Mouse (Mus musculus): ENCODE data around the gene Carmil2. TPM values are rescaled to one million over a fixed set of nuclear protein-coding genes. Genes with fewer than 3 reads are reported as not detected.

The Carmil2 gene
- total and polyA plus RNA-seq, 3 experiments = 0.22 to 2.4 (median 0.59) TPM

DNA sequence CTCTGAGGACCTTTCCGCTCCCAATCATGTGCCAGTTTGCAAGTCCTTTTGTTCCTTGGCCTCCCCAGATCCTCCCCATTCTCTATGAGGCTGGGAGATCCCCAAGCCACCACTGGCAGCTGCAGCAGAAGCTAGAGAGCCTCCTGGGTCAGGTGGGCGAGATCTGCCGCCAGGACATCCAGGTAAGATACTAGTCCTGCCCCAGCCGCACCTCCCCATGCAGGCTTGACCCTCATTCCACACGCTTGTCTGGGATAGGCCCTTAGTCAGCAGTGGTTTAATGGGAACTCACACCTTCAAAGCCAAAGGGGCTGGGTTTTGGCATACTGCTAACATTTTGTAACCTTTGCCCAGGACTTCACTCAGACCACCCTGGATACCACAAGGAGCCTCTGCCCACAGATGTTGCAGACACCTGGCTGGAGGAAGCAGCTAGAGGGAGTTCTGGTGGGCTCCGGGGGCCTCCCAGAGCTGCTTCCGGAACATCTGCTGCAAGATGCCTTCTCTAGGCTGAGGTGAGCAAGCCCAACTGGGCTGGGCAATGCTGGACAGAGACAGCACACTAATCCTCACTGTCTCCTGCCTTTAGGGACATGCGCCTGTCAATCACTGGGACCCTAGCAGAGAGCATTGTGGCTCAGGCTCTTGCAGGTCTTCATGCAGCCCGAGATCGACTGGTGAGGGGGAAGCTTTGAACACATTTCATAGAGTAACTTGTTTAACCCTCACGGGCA, 6.5 kb downstream of the Carmil2 start:
- ATAC-seq (ENCODE audit: extremely low read depth, insufficient number of reproducible peaks, low FRiP score, poor library complexity, severe bottlenecking) (no peak), DNase-seq (ENCODE audit: low spot score) (no peak)
- peaks cover 32% of the 10 kb centered on the region for H3K36me3 ChIP-seq (replicated peaks)
- H3K27me3 ChIP-seq (ENCODE audit: insufficient read depth, low read length) = peaks cover 34% of the 10 kb centered on the region
- no peaks in the 10 kb centered on the region for H3K9me3 ChIP-seq (replicated peaks)
- peaks cover 19% of the 10 kb centered on the region for H3K4me1 ChIP-seq (ENCODE audit: insufficient read depth, low read depth, low read length)
- H3K4me3 ChIP-seq (ENCODE audit: low read depth, low read length) = no peak overlapping the region
- TF ChIP-seq CTCF (IDR thresholded peaks at IDR 0.05; ENCODE audit: low read depth, low read length) = no peak
- TF ChIP-seq GATA2 (IDR thresholded peaks at IDR 0.05; ENCODE audit: borderline replicate concordance, low read depth, low read length) = no peak
- no peak for TF ChIP-seq TAL1 (conservative IDR thresholded peaks at IDR 0.05; ENCODE audit: low read depth, low read length)
- TF ChIP-seq GATA1 (IDR thresholded peaks at IDR 0.05; ENCODE audit: borderline replicate concordance, low read length) = no peak
- no peak for TF ChIP-seq POLR2AphosphoS5 (IDR thresholded peaks at IDR 0.05; ENCODE audit: insufficient replicate concordance, low read depth, low read length)

DNA sequence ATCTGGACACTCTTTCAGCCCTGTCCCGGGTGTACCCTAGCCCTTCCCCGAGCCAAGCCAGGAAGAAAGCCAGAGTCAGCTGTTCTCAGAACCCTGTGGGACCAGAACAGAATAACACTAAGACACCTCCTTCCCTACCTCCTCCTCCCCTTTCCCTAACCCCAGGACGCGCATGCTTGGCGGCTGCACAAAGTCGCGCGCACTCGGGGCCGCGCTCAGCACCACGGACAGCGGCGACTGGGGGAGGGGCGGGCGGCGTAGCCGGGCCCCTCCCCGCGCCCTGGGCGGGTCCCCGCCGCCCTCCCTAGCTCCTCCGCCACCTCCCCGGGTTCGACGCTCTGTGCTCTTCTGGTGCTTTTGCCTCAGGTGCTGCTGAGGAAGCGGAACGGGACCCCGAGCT, 7.6 kb downstream of the Carmil2 start:
- ATAC-seq (ENCODE audit: extremely low read depth, insufficient number of reproducible peaks, low FRiP score, poor library complexity, severe bottlenecking) = no peak
- Histone ChIP-seq H3K27me3 (ENCODE audit: insufficient read depth, low read length) (peaks cover 31% of the 10 kb centered on the region), H3K9me3 (replicated peaks) (no peaks in the 10 kb centered on the region), H3K4me1 (ENCODE audit: insufficient read depth, low read depth, low read length) (peaks cover 17% of the 10 kb centered on the region), H3K4me3 (ENCODE audit: low read depth, low read length) (peak overlapping the region; percentile 58; the same call in 1 of the 2 replicates), H3K36me3 (replicated peaks) (peaks cover 43% of the 10 kb centered on the region)
- TF ChIP-seq GATA1 (IDR thresholded peaks at IDR 0.05; ENCODE audit: borderline replicate concordance, low read length) = no peak
- TF ChIP-seq GATA2 (IDR thresholded peaks at IDR 0.05; ENCODE audit: borderline replicate concordance, low read depth, low read length) = no peak
- no peak for TF ChIP-seq POLR2AphosphoS5 (IDR thresholded peaks at IDR 0.05; ENCODE audit: insufficient replicate concordance, low read depth, low read length)
- no peak for TF ChIP-seq TAL1 (conservative IDR thresholded peaks at IDR 0.05; ENCODE audit: low read depth, low read length)
- no peak for TF ChIP-seq CTCF (IDR thresholded peaks at IDR 0.05; ENCODE audit: low read depth, low read length)
- DNase-seq (ENCODE audit: low spot score) = peak; percentile 47

DNA sequence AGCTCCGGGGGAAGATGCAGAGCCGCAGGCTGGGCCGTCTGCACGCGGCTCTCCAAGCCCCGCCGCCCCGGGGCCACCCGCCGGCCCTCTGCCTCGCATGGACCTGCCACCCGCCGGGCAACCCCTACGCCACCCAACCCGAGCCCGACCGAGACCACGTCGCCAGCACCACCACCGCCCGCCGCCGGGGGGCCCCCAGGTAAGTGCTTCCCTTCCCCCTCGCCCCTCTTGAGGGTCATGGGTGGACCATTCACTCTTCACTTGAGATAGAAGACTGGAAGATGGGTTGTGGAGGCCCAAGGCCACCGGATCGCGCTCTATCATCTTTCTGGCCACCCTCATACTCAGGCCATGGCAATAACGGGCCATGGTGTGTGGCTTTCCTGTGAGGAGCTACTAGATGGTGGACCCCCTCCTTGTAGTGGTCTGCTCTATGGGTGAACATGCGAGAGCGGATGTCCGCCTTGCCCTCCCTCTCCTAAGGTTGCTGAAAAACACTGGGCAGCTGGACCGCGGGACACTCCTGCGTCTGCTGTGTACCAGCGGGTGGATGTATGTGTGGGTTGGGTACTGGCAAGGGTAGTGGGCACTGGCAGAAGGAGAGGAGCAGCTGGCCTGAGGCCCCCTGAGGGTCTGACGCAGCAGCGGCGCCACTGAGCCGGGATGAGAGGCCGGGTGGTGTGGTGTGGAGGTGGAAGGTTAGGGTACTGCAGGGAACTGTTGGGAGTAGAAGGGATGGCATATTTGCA, 8.2 kb downstream of the Carmil2 start:
- Histone ChIP-seq H3K4me3 (ENCODE audit: low read depth, low read length) (peak overlapping the region; percentile 58; the same call in 1 of the 2 replicates), H3K4me1 (ENCODE audit: insufficient read depth, low read depth, low read length) (peaks cover 17% of the 10 kb centered on the region), H3K27me3 (ENCODE audit: insufficient read depth, low read length) (peaks cover 28% of the 10 kb centered on the region), H3K36me3 (replicated peaks) (peaks cover 48% of the 10 kb centered on the region), H3K9me3 (replicated peaks) (no peaks in the 10 kb centered on the region)
- ATAC-seq (ENCODE audit: extremely low read depth, insufficient number of reproducible peaks, low FRiP score, poor library complexity, severe bottlenecking) = no peak
- TF ChIP-seq CTCF (IDR thresholded peaks at IDR 0.05; ENCODE audit: low read depth, low read length) = no peak
- TF ChIP-seq TAL1 (conservative IDR thresholded peaks at IDR 0.05; ENCODE audit: low read depth, low read length) = no peak
- no peak for TF ChIP-seq GATA2 (IDR thresholded peaks at IDR 0.05; ENCODE audit: borderline replicate concordance, low read depth, low read length)
- no peak for TF ChIP-seq GATA1 (IDR thresholded peaks at IDR 0.05; ENCODE audit: borderline replicate concordance, low read length)
- TF ChIP-seq POLR2AphosphoS5 (IDR thresholded peaks at IDR 0.05; ENCODE audit: insufficient replicate concordance, low read depth, low read length) = no peak
- DNase-seq (ENCODE audit: low spot score) = no peak

DNA sequence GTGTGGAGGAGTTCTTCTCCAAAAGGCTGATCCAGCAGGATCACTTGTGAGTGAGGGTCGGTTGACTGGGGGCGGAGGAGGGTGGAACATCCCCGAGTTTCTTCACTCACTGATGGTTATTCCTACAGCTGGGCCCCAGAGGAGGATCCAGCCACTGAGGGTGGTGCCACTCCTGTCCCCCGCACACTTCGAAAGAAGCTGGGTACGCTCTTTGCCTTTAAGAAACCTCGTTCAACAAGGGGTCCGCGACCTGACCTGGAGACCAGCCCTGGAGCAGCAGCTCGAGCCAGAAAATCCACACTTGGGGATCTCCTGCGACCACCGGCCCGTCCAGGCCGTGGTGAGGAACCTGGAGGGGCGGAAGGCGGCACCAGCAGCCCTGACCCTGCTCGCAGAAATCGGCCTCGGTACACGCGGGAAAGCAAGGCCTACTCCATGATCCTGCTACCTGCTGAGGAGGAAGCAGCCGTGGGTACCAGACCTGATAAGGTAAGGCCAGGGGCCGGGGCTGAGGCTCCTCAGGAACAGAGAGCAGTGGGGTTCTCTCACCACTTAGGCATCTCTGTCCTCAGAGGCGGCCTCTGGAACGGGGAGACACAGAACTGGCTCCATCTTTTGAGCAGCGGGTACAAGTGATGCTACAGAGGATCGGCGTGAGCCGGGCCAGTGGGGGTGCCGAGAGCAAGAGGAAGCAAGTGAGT, 9.2 kb downstream of the Carmil2 start:
- ATAC-seq (ENCODE audit: extremely low read depth, insufficient number of reproducible peaks, low FRiP score, poor library complexity, severe bottlenecking) (no peak), DNase-seq (ENCODE audit: low spot score) (no peak)
- Histone ChIP-seq H3K27me3 (ENCODE audit: insufficient read depth, low read length) (peaks cover 21% of the 10 kb centered on the region), H3K9me3 (replicated peaks) (no peaks in the 10 kb centered on the region), H3K4me3 (ENCODE audit: low read depth, low read length) (no peak overlapping the region), H3K4me1 (ENCODE audit: insufficient read depth, low read depth, low read length) (peaks cover 27% of the 10 kb centered on the region), H3K36me3 (replicated peaks) (peaks cover 58% of the 10 kb centered on the region)
- TF ChIP-seq GATA1 (IDR thresholded peaks at IDR 0.05; ENCODE audit: borderline replicate concordance, low read length) (no peak), POLR2AphosphoS5 (IDR thresholded peaks at IDR 0.05; ENCODE audit: insufficient replicate concordance, low read depth, low read length) (no peak), CTCF (IDR thresholded peaks at IDR 0.05; ENCODE audit: low read depth, low read length) (no peak), TAL1 (conservative IDR thresholded peaks at IDR 0.05; ENCODE audit: low read depth, low read length) (no peak), GATA2 (IDR thresholded peaks at IDR 0.05; ENCODE audit: borderline replicate concordance, low read depth, low read length) (no peak)

DNA sequence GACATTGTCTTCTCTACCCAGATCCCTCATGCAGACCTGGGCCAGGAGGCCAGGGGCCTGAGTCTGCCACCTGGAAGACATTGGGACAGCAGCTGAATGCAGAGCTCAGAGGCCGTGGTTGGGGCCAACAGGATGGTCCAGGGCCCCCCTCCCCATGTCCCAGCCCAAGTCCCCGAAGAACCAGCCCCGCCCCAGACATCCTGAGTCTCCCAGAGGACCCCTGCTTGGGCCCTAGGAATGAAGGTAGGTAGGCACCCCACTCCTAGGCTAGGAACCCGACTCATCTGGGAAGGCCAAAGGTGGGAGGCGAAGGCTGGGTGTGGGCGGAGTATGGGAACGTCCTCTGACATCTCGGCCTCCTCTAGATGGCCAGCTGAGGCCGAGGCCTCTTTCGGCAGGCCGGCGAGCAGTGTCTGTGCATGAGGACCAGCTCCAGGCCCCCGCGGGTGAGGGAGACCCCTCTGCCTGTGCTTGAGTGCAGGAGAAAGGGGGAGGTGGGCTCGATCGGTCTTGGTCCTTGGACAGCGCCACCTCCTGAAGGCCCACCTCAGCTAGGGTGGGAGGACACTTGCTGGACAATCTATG, 11.2 kb downstream of the Carmil2 start:
- TF ChIP-seq GATA1 (IDR thresholded peaks at IDR 0.05; ENCODE audit: borderline replicate concordance, low read length) (no peak), POLR2AphosphoS5 (IDR thresholded peaks at IDR 0.05; ENCODE audit: insufficient replicate concordance, low read depth, low read length) (no peak), TAL1 (conservative IDR thresholded peaks at IDR 0.05; ENCODE audit: low read depth, low read length) (no peak), GATA2 (IDR thresholded peaks at IDR 0.05; ENCODE audit: borderline replicate concordance, low read depth, low read length) (no peak), CTCF (IDR thresholded peaks at IDR 0.05; ENCODE audit: low read depth, low read length) (no peak)

More for the DNA sequence above, 11.2 kb downstream of the Carmil2 start:
- Histone ChIP-seq H3K36me3 (replicated peaks) (peaks cover 64% of the 10 kb centered on the region), H3K4me1 (ENCODE audit: insufficient read depth, low read depth, low read length) (peaks cover 40% of the 10 kb centered on the region), H3K27me3 (ENCODE audit: insufficient read depth, low read length) (peaks cover 9% of the 10 kb centered on the region), H3K4me3 (ENCODE audit: low read depth, low read length) (no peak overlapping the region), H3K9me3 (replicated peaks) (no peaks in the 10 kb centered on the region)
- DNase-seq (ENCODE audit: low spot score) (no peak), ATAC-seq (ENCODE audit: extremely low read depth, insufficient number of reproducible peaks, low FRiP score, poor library complexity, severe bottlenecking) (no peak)

Measured in G1E (cell line).